Mouse (Mus musculus) ovary, postnatal 10 days (tissue): ENCODE measurements around the gene Fancb.

Source experiments
- DNase-seq: peaks from one replicate; pipeline ENCODE4 v3.0.0; 2022; ENCODE audit warnings: low spot score

Fancb gene

DNA sequence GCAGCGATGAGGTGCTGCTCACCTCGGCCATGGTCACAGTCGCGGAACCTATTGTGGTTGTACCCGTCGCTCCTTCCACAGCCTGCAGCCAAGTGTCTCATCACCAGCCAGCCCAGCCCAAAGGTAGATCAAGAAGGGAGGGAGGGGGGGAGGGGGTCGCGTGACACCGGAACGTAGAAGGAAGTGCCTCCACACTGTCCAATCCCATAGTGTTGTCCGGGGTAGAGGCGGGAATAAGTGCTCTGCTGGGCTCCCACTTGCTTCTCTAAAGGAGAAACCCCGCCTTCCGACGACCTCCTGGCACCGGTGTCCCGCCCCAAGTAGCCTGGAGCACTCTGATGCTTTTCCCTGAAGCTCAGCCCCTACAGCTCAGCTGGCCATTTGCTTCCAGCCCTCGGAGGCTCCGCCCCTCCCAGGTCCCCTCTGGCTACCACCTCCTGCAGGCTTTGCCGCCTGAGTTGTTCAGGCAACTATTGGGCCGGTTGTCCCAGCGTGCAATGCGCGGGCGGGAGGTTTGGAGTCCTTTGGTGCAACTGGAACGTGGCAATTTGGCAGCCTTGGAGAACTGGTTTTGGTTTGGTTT, at the start of gene Fancb, which contains the start of gene Mospd2:
Gene Fancb, plus strand, starts transcription at position 400 of the 583 bp plus-strand sequence.
Gene Mospd2, minus strand, starts transcription at position 183 of the 583 bp plus-strand sequence.
- DNase-seq = peak; percentile 36

DNA sequence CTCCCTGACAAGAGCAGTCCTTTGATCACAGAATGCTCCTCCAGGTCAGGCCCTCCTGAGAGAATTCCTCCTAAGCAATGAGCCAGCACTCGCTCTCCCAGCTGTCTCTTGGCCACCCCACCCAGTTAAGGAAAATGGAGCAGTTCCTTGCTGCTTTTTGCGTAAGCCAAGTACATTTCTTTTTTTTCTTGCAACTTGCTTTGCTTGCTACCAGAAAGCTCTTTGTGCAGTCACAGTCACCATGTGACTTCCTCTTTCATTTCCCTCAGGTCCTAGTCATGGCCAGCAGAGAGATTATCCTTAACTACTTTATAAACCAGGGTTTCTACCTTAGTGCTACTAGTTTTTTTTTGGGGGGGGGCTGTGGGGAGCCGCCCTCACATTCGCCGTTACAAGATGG, 38.9 kb upstream of the Fancb start:
- no peak for DNase-seq

- no peak for DNase-seq
Observed at GRCm38 (mm10) chrX:164951858-164952576, 28.4 kb upstream of the Fancb start.

- no peak for DNase-seq
Observed at GRCm38 (mm10) chrX:164952601-164953375, 27.6 kb upstream of the Fancb start.

DNA sequence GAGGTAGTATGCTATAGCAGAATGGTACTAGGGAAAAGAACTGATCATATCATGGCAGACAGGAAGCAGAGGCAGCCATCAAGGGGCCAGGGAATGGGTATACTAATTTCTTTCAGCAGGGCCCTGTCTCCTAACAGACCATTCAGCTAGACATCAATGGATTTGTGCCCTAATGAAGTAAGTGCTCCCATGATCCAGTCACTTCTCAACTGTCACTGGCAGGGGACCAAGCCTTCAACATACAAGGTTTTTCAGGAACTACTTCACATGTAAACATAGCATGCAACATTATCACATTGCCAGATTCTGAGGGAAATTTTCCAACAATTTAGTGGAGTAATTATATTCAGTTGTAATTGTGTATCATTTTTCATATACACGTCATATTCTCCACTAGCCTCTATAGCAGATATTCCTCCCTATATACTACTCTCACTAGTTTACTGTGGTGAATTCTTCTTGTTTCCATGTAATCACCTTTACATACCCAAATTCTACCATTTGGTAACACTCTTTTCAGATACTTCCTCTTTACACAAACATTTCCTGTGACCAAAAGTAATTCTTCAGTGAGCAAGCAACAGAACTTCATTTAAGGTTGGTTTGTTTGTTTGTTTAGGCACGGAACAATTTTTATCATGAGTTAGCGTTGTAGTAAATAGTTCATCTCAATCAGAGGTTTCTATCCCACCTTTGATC, 14.5 kb upstream of the Fancb start:
- DNase-seq = no peak

GRCm38 (mm10) chrX:164971206-164971605, 9.2 kb upstream of the Fancb start:
- DNase-seq = no peak

GRCm38 (mm10) chrX:164978866-164979265, 1.5 kb upstream of the Fancb start:
- DNase-seq = no peak

- no peak for DNase-seq
Observed at GRCm38 (mm10) chrX:165003141-165003540, 22.7 kb downstream of the Fancb start.

DNA sequence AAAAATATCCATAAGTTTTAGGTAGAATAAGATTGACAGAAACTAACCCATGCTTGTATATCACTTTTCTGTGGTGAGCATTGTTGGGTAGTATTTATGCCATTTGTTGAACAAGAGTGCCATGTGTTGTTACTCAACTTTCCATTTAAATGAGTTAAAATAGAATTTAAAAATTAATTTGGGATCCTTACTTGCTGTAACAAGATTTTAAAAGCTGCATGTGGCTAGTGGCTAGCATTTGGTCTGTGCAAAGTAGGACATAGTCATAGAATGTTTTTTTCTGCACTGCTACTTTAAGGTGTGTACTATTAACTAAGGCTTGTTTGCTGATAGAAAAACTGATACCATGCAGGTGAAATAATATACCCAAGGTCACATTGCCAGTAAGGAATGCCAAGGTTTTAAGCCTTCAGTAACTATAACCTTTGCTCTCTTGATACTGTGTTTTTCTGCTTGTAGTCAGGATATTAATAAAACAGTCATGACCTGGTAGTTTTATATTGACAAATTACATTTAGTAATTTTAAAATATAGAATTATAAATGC, 24.5 kb downstream of the Fancb start, which contains the start of gene Gm17604:
Gene Gm17604, minus strand, starts transcription at position 51 of the 546 bp plus-strand sequence.
- DNase-seq = no peak
